Mouse (Mus musculus): ENCODE results near the gene Sord. TPM values are rescaled to one million over a fixed set of nuclear protein-coding genes. Genes with fewer than 3 reads are reported as not detected.
"Not testable (repeated sequence)": the region's sequence is repeated elsewhere in the genome, so short reads cannot be mapped to it uniquely, and the experiment has no call there.

Gene Sord
- total RNA-seq (2017): 84.5 and 113 TPM in 2 replicates

DNA sequence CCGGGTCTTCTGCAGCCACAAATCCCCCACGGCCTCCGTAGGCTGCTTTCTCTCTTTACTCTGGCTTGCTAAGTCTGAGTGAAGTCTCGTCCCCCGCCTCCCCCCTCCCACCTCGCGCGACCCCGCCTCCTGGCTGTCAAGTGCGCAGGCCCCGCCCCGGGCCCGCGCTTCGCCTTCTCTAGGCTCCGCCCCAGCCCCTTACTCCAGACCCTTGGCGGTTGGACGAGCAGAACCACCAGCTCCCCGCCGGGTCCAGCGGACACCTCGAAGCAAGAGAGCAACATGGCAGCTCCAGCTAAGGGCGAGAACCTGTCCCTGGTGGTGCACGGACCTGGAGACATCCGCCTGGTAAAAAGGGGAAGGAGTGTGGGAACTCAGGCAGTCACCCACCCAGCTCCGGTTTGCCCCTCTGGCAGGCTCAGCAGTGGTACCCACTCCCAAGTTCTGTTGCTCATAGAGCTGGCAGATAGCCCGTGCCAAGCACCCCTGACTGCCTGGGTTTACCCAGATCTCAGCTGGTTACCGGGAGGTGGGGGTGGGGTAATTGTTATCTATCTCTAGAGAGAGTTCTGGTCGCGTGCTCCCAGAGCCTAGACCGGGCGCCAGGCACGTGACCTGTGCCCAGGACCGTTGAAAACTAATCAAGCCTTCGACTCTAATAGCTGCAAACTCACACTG is at the start of gene Sord:
Sord (plus strand) TSS at position 139 of the 678 bp plus-strand sequence.
- peak; percentile 81 to 87 for ATAC-seq (replicated peaks in 1 of 2; ENCODE audit: insufficient read depth in 1 of 2, low FRiP score in 2 of 2, low TSS enrichment in 1 of 2, low read depth in 1 of 2, poor library complexity in 2 of 2, severe bottlenecking in 2 of 2)

DNA sequence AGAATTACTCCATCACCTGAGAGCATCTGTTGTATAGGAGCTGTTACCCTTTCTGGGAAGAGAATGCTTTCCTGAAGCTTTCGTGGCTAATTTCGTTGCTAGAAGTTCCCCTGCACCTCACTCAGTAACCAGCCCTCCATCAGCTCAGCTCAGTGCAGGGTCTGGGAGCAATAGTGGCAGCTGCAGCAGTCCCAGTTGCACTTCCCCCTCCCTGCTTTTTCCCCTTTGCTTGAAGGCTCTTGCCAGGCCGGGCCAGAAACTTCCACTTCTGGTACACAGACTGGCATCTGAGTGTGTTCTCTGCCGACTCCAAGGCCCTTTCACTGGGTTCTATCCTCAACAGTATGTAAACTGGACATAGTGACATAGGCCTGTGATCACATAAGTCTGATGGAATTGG is 49.5 kb upstream of the Sord start:
- ATAC-seq (replicated peaks in 1 of 2; ENCODE audit: insufficient read depth in 1 of 2, low FRiP score in 2 of 2, low TSS enrichment in 1 of 2, low read depth in 1 of 2, poor library complexity in 2 of 2, severe bottlenecking in 2 of 2): no peak

DNA sequence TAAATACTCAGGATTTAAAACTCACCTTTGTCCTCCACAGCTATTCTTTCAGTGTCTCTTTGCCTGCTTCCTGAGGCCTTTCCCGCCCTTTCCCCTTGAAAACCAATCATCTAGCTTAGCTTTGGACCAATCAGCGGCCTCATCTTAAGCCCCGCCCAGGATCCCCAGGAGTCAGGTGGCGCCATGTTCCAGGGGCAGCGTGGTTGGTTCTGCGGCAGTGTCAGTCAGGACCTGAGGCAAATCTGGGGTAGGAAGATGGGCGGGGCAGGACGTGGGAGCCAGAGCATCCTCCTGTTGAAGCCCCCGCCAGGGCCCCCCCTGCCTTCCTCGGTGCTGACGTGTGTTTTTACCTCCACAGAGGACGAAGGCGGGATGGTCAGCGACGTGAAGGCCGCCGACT is 48.4 kb upstream of the Sord start, which contains the start of the genes Patl2 and Terb2:
Patl2 (minus strand) TSS at position 84 of the 400 bp plus-strand sequence.
Terb2 (plus strand) TSS at position 167 of the 400 bp plus-strand sequence.
- no peak for ATAC-seq (replicated peaks in 1 of 2; ENCODE audit: insufficient read depth in 1 of 2, low FRiP score in 2 of 2, low TSS enrichment in 1 of 2, low read depth in 1 of 2, poor library complexity in 2 of 2, severe bottlenecking in 2 of 2)

DNA sequence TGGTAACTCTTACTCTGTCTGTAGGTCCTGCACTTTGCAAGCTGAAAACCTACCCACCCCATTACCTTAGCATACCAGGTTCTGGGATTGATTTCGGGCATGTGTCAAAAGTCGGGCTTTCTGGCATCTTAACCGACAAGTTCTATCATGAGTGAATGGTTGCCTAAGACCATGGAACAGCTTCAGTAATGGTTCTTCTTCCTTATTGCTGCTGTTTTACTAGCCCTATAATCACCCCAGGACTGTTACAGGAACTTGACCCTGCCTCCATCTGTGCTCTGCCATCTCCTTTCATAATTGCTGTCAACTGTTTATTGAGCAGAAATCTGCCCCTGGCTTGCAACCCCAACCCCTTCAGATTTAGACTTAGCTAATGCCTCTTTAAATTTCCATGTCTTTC is 47.8 kb upstream of the Sord start:
- ATAC-seq (replicated peaks in 1 of 2; ENCODE audit: insufficient read depth in 1 of 2, low FRiP score in 2 of 2, low TSS enrichment in 1 of 2, low read depth in 1 of 2, poor library complexity in 2 of 2, severe bottlenecking in 2 of 2): no peak

DNA sequence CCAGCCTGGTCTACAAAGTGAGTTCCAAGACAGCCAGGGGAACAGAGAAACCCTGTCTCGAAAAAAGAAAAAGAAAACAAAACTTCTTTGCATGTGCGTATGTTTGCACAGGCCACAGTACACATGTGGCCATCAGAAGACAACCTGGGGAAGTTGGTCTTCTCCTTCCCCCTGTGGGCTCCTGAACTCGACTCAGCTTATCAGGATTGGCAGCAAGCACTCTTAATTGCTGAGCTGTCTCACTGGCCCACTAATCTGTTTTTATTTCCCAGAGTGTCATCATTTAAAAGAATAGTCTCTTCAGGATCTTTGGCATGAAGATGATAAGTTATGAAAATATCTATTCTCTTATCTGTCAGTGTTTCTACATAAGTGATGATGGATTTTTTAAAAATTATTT is 42.7 kb upstream of the Sord start:
- no peak for ATAC-seq (replicated peaks in 1 of 2; ENCODE audit: insufficient read depth in 1 of 2, low FRiP score in 2 of 2, low TSS enrichment in 1 of 2, low read depth in 1 of 2, poor library complexity in 2 of 2, severe bottlenecking in 2 of 2)

DNA sequence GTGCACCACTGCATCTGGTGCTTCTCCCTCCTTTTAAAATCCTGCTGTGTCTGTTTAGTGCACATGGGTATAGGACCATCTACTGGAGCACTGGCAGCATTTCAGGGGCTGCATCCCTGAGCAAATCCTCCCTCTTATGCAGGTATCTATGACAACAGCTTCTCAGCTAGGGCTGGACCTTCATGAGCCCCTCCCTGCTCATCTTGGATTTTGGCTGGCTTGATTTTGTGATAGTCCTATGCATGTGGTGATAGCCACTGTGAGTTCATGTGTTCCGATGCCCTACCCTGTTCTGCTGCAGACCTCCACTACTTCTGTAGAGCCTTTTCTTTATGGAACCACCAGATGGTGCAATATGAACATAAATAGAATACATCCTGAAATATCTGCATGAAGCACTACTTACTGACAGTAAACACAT is 40.0 kb upstream of the Sord start:
- ATAC-seq (replicated peaks in 1 of 2; ENCODE audit: insufficient read depth in 1 of 2, low FRiP score in 2 of 2, low TSS enrichment in 1 of 2, low read depth in 1 of 2, poor library complexity in 2 of 2, severe bottlenecking in 2 of 2): peak; percentile 69; a peak in 3 of 4 replicates

DNA sequence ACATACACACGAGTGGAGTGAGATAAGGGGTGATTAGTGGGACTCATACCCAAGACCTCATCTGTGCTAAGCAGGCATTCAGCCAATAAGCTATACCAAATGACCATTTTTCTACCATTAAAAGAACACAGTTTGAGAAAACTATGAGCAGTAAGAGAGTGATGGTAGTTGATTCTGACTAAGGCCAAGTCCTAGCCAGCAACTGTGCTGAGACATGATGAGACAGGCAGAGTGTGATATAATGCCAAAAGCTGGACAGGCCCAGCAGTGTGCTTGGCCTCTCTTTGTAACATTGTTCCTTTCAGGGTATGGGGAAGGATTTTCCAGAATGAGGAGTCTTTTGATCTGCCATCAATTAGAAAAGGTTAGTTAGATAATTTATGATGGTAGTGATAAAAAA is 33.0 kb upstream of the Sord start:
- no peak for ATAC-seq (replicated peaks in 1 of 2; ENCODE audit: insufficient read depth in 1 of 2, low FRiP score in 2 of 2, low TSS enrichment in 1 of 2, low read depth in 1 of 2, poor library complexity in 2 of 2, severe bottlenecking in 2 of 2)

DNA sequence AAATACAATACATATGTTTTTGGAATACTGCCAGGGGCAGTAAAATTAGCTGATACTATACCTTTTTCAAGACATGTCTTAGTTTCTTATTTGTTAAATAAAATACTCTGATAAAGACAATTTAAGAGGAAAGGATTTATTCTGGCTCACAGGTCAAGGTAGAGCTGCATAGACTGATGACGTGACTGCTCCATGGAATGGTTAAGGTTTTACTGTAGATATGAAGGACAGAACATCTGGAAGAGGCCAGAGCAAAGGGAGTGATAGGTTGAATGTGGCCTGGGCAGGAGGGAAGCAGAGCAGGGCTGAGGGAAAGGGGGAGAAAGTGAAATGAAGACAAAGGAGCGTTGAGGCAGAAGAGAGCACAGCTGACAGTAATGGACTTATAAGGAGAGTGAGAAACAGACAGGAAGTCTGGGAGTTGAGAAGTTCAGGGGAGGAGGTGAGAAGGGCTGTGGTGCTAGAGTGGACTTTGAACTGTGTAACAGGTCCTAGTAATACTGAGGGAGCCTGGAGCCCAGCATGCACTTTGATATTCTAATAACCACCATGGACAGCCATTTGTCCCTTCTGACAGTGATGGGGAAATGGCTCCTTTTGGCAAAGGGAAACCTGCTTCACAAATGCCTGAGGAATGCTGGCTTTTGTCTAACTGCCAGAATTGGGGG is 28.0 kb upstream of the Sord start:
- ATAC-seq (replicated peaks in 1 of 2; ENCODE audit: insufficient read depth in 1 of 2, low FRiP score in 2 of 2, low TSS enrichment in 1 of 2, low read depth in 1 of 2, poor library complexity in 2 of 2, severe bottlenecking in 2 of 2): no peak

DNA sequence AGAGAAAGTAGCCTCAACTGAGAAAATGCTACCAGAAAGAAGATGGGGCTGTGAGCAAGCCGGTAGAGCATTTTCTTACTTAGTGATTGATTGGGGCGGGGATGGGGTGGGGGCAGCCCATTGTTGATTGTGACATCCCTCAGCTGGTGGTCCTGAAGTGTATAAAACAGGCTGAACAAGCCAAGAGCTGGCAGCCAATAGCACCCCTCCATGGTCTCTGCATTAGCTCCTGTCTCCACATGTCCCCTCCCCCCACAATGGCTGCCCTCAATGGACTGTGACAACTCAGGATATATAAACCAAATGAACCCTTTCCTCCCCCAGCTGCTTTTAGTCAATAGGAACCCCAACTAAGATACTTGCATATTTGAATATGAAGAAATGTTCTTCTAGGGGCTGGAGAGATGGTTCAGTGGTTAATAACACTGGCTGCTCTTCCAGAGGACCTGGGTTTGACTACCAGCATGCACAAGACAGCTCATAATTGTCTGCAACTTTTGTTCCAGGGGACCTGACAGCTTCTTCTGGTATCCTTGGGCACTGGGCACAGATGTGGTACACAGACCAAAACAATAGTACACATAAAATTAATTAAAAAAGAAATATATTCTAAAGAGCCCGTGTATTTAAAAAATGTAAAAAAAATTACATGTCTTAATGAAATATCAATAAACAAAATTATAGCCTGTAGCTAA is 23.9 kb upstream of the Sord start:
- ATAC-seq (replicated peaks in 1 of 2; ENCODE audit: insufficient read depth in 1 of 2, low FRiP score in 2 of 2, low TSS enrichment in 1 of 2, low read depth in 1 of 2, poor library complexity in 2 of 2, severe bottlenecking in 2 of 2): no peak

DNA sequence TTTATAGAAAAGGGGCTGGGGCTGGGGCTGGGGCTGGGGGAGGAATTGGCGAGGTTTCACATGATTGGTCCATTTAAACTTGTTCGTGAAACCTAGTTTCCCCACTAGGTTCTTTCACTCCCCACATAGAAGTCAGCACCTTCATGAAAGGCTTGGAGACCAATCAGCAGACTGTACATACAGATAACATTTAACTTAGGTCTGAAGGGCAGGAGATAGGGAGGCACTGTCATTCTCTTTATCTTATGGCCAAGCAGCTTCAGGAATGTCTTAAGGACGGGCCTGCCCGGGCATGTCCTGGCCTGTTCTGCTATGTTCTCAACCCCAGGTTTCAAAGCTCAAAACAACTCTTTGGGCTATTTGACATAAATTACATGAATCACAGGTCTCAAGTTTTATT is 17.5 kb upstream of the Sord start:
- ATAC-seq (replicated peaks in 1 of 2; ENCODE audit: insufficient read depth in 1 of 2, low FRiP score in 2 of 2, low TSS enrichment in 1 of 2, low read depth in 1 of 2, poor library complexity in 2 of 2, severe bottlenecking in 2 of 2): not testable (repeated sequence)

DNA sequence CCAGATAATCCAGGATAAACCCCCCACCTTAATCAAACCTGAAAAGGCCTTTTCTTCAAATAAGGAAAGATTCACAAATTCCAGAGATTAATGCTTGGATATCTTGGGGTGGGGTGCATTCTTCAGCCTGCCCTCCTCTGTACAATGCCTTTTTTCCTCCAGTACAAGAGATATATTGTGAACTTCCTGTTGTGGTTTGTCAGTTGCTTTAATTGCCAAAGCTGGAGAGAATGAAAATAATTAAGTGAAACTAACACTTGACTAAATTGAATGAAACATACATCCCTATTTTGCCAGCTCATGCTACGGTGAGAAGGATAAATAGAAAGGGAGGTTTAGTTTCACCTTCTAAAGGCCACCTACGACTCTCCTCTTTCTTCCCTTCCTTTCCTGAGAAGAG is 16.3 kb upstream of the Sord start:
- peak; percentile 45 to 59; a peak in 2 of 4 replicates for ATAC-seq (replicated peaks in 1 of 2; ENCODE audit: insufficient read depth in 1 of 2, low FRiP score in 2 of 2, low TSS enrichment in 1 of 2, low read depth in 1 of 2, poor library complexity in 2 of 2, severe bottlenecking in 2 of 2)

DNA sequence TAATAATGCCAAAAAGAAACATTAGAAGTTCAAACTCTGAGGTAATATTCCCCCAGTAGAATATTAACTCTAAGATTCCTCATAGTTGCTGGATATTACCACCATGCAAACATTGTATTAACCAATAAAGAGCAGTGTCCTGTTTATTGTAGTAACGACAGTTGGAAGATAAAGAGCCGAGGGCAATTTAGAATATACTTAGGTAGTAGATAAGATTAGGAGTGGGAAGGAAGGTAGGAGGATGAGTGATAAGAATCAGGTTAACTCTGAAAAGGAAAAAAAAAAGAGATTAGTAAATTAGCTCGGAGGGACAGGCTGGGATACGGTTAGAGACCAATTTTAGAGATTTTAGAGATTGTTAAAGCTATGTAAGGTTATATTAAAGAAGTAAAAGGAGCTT is 13.2 kb upstream of the Sord start:
- ATAC-seq (replicated peaks in 1 of 2; ENCODE audit: insufficient read depth in 1 of 2, low FRiP score in 2 of 2, low TSS enrichment in 1 of 2, low read depth in 1 of 2, poor library complexity in 2 of 2, severe bottlenecking in 2 of 2): no peak

DNA sequence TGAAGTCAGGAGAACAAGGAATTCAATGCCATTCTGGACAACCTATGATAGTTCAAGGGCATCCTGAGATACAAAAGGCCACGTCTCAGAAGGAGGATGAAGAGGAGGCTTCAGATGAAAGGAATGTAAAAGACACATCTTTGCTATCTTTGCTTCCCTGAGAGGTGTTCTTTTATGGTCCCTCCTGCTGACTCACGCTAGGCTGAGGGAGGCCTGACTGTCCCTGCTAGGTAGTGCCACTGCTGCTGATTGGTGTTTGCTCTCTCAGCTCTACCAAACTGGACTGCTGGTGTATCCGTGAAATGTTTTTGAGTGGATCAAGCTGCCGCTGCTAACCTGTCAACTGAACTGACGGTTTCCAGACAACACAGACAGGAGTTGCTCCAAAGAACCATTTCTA is 12.8 kb upstream of the Sord start:
- no peak for ATAC-seq (replicated peaks in 1 of 2; ENCODE audit: insufficient read depth in 1 of 2, low FRiP score in 2 of 2, low TSS enrichment in 1 of 2, low read depth in 1 of 2, poor library complexity in 2 of 2, severe bottlenecking in 2 of 2)

DNA sequence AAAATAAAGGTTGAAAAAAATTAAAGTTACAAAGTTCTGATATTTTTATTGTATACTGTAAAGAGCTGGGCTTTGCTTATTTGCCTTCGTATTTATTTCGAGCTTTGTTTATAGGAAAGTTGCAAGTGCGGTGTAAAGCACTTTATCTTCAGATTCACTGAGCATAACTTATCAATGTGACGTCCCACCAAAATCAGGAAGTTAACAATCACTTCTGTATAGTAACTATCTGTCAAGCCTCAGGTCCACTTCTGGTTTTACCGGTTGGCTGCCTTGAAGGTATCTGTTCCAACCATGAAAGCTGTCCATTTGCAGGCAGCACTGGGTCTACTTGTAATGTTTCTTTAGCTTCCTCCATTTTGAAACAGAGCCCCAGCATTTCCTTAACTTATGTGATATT is 12.3 kb upstream of the Sord start:
- no peak; a peak in 1 of 4 replicates for ATAC-seq (replicated peaks in 1 of 2; ENCODE audit: insufficient read depth in 1 of 2, low FRiP score in 2 of 2, low TSS enrichment in 1 of 2, low read depth in 1 of 2, poor library complexity in 2 of 2, severe bottlenecking in 2 of 2)

DNA sequence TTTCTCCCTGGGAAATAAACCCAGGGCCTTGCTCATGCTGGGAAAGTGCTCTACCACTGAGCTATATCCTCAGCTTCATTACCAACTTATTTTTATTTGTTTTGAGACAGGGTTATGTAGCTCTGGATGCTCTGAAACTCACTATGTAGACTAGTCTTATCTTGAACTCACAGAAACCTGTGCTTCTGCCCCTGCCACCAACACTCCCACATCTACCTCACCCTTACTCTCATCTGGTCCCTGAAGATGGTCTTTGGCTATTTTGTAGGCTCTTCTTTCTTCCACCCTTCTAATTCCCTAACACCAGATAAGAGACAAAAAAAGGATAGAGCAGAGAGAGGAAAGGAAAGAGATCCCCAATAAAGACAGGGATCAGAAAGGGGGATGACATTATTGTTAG is 10.9 kb upstream of the Sord start:
- ATAC-seq (replicated peaks in 1 of 2; ENCODE audit: insufficient read depth in 1 of 2, low FRiP score in 2 of 2, low TSS enrichment in 1 of 2, low read depth in 1 of 2, poor library complexity in 2 of 2, severe bottlenecking in 2 of 2): no peak

DNA sequence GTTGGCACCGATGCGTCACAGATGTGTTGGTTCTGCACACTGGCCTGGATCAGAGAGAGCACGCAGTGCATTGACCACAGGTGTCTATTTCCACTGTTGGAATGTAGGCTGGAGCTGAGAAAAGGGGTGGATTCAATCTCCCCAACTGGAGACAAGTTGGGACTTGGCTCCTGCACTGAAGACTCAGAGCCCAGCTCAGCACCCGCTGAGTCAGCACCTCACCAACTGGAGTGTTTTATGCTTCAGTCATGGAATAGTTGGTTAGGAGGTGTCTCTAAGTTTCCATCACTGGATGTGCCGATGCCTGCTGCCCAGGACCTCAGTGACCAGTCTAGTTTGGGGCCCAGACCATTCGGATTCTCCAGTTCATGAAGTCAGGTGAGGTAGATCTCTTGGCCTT is 4.2 kb upstream of the Sord start:
- no peak for ATAC-seq (replicated peaks in 1 of 2; ENCODE audit: insufficient read depth in 1 of 2, low FRiP score in 2 of 2, low TSS enrichment in 1 of 2, low read depth in 1 of 2, poor library complexity in 2 of 2, severe bottlenecking in 2 of 2)

DNA sequence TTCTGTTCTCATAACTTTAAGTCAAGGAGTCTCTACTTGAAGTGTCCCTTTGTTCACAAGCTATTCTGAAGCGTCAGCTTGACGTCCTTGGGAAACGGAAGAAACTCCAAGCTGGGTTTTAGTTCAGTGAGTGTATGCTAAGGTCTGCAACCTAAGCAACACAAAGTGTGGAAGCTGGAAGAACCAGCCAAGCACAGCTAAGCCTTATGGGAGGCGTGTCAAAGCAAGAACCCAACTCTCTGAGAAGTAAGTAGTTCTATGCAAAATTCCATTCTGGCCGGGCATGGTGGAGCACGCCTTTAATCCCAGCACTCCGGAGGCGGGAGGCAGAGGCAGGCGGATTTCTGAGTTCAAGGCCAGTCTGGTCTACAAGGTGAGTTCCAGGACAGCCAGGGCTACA is 2.9 kb upstream of the Sord start:
- no peak for ATAC-seq (replicated peaks in 1 of 2; ENCODE audit: insufficient read depth in 1 of 2, low FRiP score in 2 of 2, low TSS enrichment in 1 of 2, low read depth in 1 of 2, poor library complexity in 2 of 2, severe bottlenecking in 2 of 2)

DNA sequence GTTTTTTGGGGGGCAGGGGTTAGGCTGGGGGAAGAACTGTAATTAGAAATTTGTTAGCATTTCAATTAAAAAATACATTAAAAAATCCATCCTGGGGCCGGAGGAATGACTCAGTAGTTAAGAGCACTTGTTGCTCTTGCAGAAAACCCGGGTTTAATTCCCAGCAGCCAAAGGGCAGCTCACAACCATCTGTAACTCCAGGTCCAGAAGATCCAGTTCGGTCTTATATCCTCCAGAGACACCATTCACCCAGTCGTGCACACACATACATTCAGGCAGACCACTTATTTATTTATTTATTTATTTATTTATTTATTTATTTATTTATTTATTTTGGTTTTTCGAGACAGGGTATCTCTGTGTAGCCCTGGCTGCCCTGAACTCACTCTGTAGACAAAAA is 1.2 kb upstream of the Sord start:
- no peak for ATAC-seq (replicated peaks in 1 of 2; ENCODE audit: insufficient read depth in 1 of 2, low FRiP score in 2 of 2, low TSS enrichment in 1 of 2, low read depth in 1 of 2, poor library complexity in 2 of 2, severe bottlenecking in 2 of 2)
